Mouse (Mus musculus) olfactory bulb, adult 2 months (tissue): ENCODE measurements at regions not wholly inside any gene's neighbourhood (a gene's known extent, or its start where the extent isn't known, plus 50 kb on each side); places are given as distances from the start of the nearest gene placed in this dataset.

ENCODE experiments used
- H3K27ac ChIP-seq: fragments of 200-500 bp; 2 replicates; pipeline ENCODE4 v1.5.1; 2012; ENCODE audit warnings: low read depth, low read length; ENCODE audit not compliant: insufficient read depth
- H3K4me1 ChIP-seq: fragments of 200-500 bp; 2 replicates; pipeline ENCODE4 v1.6.1; 2012; ENCODE audit warnings: low read length; ENCODE audit not compliant: control insufficient read depth, insufficient read depth
- H3K4me3 ChIP-seq: fragments of 200-500 bp; 2 replicates; pipeline ENCODE4 v1.5.1; 2012; ENCODE audit warnings: mild to moderate bottlenecking, low read depth, low read length, moderate library complexity; ENCODE audit not compliant: insufficient read depth
- CTCF ChIP-seq: fragments of 200-500 bp; IDR thresholded peaks from 2 replicates; pipeline ENCODE4 v1.5.1; 2012; ENCODE audit warnings: low read depth, mild to moderate bottlenecking, low read length, moderate library complexity; ENCODE audit not compliant: insufficient read depth
- POLR2A ChIP-seq: fragments of 200-500 bp; IDR thresholded peaks from 2 replicates; pipeline ENCODE4 v1.6.1; 2012; ENCODE audit warnings: mild to moderate bottlenecking, low read depth, low read length, moderate library complexity; ENCODE audit not compliant: insufficient read depth
- WGBS: fragments of 180-500 bp; shearing (Covaris S2); methylation state at CpG from one replicate; pipeline ENCODE4 v1.1.7; 2018; 5-methylcytosine and 5-hydroxymethylcytosine counted together

GRCm38 (mm10) chr17:4781586-4781985, 212.5 kb upstream of the Arid1b start:
- 95% methylated on average over 3 of the region's 3 CpGs for WGBS
- TF ChIP-seq CTCF (no peak), POLR2A (no peak)
- Histone ChIP-seq H3K4me3 (no peak overlapping the region), H3K27ac (no peak overlapping the region), H3K4me1 (peaks cover 13% of the 10 kb centered on the region)

GRCm38 (mm10) chr17:4784296-4784695, 209.8 kb upstream of the Arid1b start:
- WGBS = 84% methylated on average over 5 of the region's 5 CpGs
- peaks cover 10% of the 10 kb centered on the region for H3K4me1 ChIP-seq
- TF ChIP-seq CTCF (no peak), POLR2A (no peak)
- no peak overlapping the region for H3K4me3 ChIP-seq
- H3K27ac ChIP-seq = no peak overlapping the region

GRCm38 (mm10) chr17:4785281-4785839, 208.8 kb upstream of the Arid1b start:
- H3K27ac ChIP-seq = no peak overlapping the region
- peaks cover 10% of the 10 kb centered on the region for H3K4me1 ChIP-seq
- no peak overlapping the region for H3K4me3 ChIP-seq
- 62% methylated on average over 6 of the region's 6 CpGs for WGBS
- TF ChIP-seq CTCF (no peak), POLR2A (no peak)

GRCm38 (mm10) chr17:4786524-4786923, 207.6 kb upstream of the Arid1b start:
- Histone ChIP-seq H3K4me1 (peaks cover 10% of the 10 kb centered on the region), H3K27ac (no peak overlapping the region), H3K4me3 (no peak overlapping the region)
- TF ChIP-seq CTCF (no peak), POLR2A (no peak)

- WGBS = 78% methylated on average over 10 of the region's 10 CpGs
- no peaks in the 10 kb centered on the region for H3K4me1 ChIP-seq
- no peak overlapping the region for H3K27ac ChIP-seq
- TF ChIP-seq CTCF (no peak), POLR2A (no peak)
- no peak overlapping the region for H3K4me3 ChIP-seq
Observed at GRCm38 (mm10) chr17:4791873-4792272, 202.3 kb upstream of the Arid1b start.

GRCm38 (mm10) chr17:4796241-4796640, 197.9 kb upstream of the Arid1b start:
- H3K4me1 ChIP-seq = no peaks in the 10 kb centered on the region
- TF ChIP-seq POLR2A = no peak
- WGBS = 80% methylated on average over 3 of the region's 3 CpGs
- no peak overlapping the region for H3K27ac ChIP-seq
- H3K4me3 ChIP-seq = no peak overlapping the region

GRCm38 (mm10) chr17:4804013-4804412, 190.1 kb upstream of the Arid1b start:
- no peak overlapping the region for H3K4me3 ChIP-seq
- no peaks in the 10 kb centered on the region for H3K4me1 ChIP-seq
- no peak for TF ChIP-seq CTCF
- TF ChIP-seq POLR2A = no peak
- no peak overlapping the region for H3K27ac ChIP-seq
- 93% methylated on average over 4 of the region's 4 CpGs for WGBS

- Histone ChIP-seq H3K27ac (no peak overlapping the region), H3K4me1 (no peaks in the 10 kb centered on the region), H3K4me3 (no peak overlapping the region)
- TF ChIP-seq CTCF (no peak), POLR2A (no peak)
- WGBS = 54% methylated on average over 5 of the region's 5 CpGs
Observed at GRCm38 (mm10) chr17:4806051-4806450, 188.1 kb upstream of the Arid1b start.

- H3K4me3 ChIP-seq = no peak overlapping the region
- WGBS = 90% methylated on average over 3 of the region's 3 CpGs
- no peak overlapping the region for H3K27ac ChIP-seq
- no peaks in the 10 kb centered on the region for H3K4me1 ChIP-seq
- no peak for TF ChIP-seq CTCF
- no peak for TF ChIP-seq POLR2A
Observed at GRCm38 (mm10) chr17:4808926-4809325, 185.2 kb upstream of the Arid1b start.

- Histone ChIP-seq H3K27ac (no peak overlapping the region), H3K4me3 (no peak overlapping the region), H3K4me1 (no peaks in the 10 kb centered on the region)
- TF ChIP-seq POLR2A = no peak
- no peak for TF ChIP-seq CTCF
- whole genome bisulfite sequencing = 96% methylated on average over 3 of the region's 3 CpGs
Observed at GRCm38 (mm10) chr17:4813232-4813631, 180.9 kb upstream of the Arid1b start.
